Mouse (Mus musculus) C2C12 (cell line): ENCODE data around the gene Fbln2.

Source experiments
- CTCF ChIP-seq: IDR thresholded peaks from one replicate; pipeline ENCODE4 v1.5.1; 2011; ENCODE audit not compliant: control insufficient read depth, insufficient read depth, insufficient read length
- USF1 ChIP-seq: IDR thresholded peaks from one replicate; pipeline ENCODE4 v1.6.1; 2011; ENCODE audit warnings: low read depth, mild to moderate bottlenecking, control low read depth, moderate library complexity

DNA sequence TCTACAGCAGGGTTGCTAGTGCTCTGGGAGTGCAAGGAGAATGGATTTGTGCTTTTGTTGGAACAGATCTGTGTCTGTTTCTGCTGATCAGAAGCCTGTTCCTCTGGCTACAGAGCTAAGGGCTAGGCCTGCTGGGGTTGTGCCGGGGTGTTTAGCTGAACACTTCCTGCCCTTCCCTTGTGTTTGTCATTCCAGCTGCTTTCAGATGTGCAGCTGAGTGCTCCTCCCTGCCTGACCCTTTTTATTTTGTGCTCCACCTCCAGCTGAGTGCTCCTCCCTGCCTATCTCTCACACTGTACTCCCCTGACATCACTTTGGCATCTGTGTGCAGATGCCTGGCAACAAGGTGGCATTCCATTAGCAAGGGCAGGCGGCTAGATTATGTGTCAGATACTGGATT is 28.3 kb downstream of the Fbln2 start:
- TF ChIP-seq CTCF: no peak
- TF ChIP-seq USF1: no peak
